Mouse (Mus musculus): Measurements from ENCODE around the gene Ift20.

DNA sequence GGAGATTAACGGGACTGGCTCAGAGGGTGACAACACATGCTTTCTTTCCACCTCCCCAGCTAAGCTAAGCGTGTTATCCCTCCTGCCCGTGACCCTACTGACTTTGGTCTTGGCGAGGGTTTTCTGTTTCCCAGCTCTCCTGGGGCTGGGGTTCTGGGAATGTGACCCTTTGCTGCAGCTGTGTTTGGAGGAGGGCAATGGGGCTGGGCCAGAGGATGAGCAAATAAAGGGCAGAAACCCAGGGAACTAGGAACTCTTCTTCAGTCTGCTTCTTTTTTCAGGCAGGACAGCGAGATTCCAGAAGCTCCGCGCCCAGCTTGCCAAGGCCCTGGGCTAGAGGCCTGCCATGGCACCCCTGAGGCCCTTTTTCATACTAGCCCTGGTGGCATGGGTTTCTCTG is 37.2 kb upstream of the Ift20 start, which contains the start of gene Vtn:
- TF ChIP-seq POLR2A (IDR thresholded peaks at IDR 0.05; ENCODE audit: insufficient read depth, low read length) (no peak), CTCF (IDR thresholded peaks at IDR 0.05; ENCODE audit: low read depth, low read length) (no peak), EP300 (IDR thresholded peaks at IDR 0.05; ENCODE audit: insufficient read depth, low read depth, low read length) (no peak)

All from ES-Bruce4 (cell line).